Mouse (Mus musculus) thymus, adult 2 months (tissue): ENCODE results near the gene Abca8b. TPM values are rescaled to one million over a fixed set of nuclear protein-coding genes. Genes with fewer than 3 reads are reported as not detected.
"Not testable (repeated sequence)": the region's sequence is repeated elsewhere in the genome, so short reads cannot be mapped to it uniquely, and the experiment has no call there.

ENCODE experiments used
- DNase-seq: peaks from one replicate; pipeline ENCODE4 v3.0.0; 2021
- H3K27ac ChIP-seq: fragments of 200-500 bp; 2 replicates; pipeline ENCODE4 v1.5.1; 2012; ENCODE audit warnings: low read length, control low read depth; ENCODE audit not compliant: control insufficient read depth, insufficient read depth
- H3K27me3 ChIP-seq: fragments of 200-500 bp; 2 replicates; pipeline ENCODE4 v1.6.1; 2012; ENCODE audit warnings: mild to moderate bottlenecking, low read length, moderate library complexity, mixed read lengths; ENCODE audit not compliant: control insufficient read depth, insufficient read depth
- H3K36me3 ChIP-seq: fragments of 200-500 bp; 2 replicates; pipeline ENCODE4 v1.6.1; 2012; ENCODE audit warnings: mild to moderate bottlenecking, low read length, moderate library complexity; ENCODE audit not compliant: control insufficient read depth, insufficient read depth
- H3K4me1 ChIP-seq: fragments of 200-500 bp; replicated peaks from 2 replicates; pipeline ENCODE4 v1.6.1; 2012; ENCODE audit warnings: low read length; ENCODE audit not compliant: control insufficient read depth, insufficient read depth
- H3K4me3 ChIP-seq: fragments of 200-500 bp; 2 replicates; pipeline ENCODE4 v1.5.1; 2012; ENCODE audit warnings: mild to moderate bottlenecking, low read length, control low read depth, moderate library complexity; ENCODE audit not compliant: control insufficient read depth, insufficient read depth
- CTCF ChIP-seq: fragments of 200-500 bp; IDR thresholded peaks from 2 replicates; pipeline ENCODE4 v1.5.1; 2012; ENCODE audit warnings: mild to moderate bottlenecking, control low read depth, low read length, moderate library complexity, borderline replicate concordance; ENCODE audit not compliant: control insufficient read depth, poor library complexity, insufficient read depth; ENCODE audit errors: extremely low read depth
- POLR2A ChIP-seq: fragments of 200-500 bp; IDR thresholded peaks from 2 replicates; pipeline ENCODE4 v1.6.1; 2012; ENCODE audit warnings: mild to moderate bottlenecking, low read length, control low read depth, moderate library complexity; ENCODE audit not compliant: control insufficient read depth, poor library complexity, insufficient read depth; ENCODE audit errors: extremely low read depth
- WGBS: fragments of 180-500 bp; shearing (Covaris S2); methylation state at CpG from one replicate; pipeline ENCODE4 v1.1.7; 2018; 5-methylcytosine and 5-hydroxymethylcytosine counted together
- polyA plus RNA-seq: library from polyadenylated mRNA; depleted of rRNA; stranded (reverse); fragments of >200 nt; gene quantifications from 2 replicates; pipeline ENCODE4 v1.2.3, GENCODE M21; 2012

Gene Abca8b
- polyA plus RNA-seq, 1 experiment, result 0.46 TPM

DNA sequence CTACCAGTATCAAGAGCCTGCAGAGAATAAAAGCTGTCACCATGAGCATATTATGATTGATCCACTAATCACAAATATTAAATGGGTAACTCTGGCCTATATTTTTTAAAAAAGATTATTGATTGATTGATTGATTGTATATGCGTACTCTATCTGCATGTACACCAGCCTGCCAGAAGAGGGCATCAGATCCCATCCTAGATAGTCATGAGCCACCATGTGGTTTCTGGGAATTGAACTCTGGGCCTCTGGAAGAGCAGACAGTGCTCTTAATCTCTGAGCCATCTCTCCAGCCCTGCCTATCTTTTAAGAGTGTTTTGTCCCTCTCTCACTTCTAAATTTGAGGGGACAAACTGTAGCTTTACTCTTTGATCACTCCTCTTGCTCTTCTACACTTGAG, 40.5 kb downstream of the Abca8b start:
- whole genome bisulfite sequencing, result 98% methylated on average over 1 of the region's 1 CpGs

GRCm38 (mm10) chr11:109936915-109937314, 58.7 kb downstream of the Abca8b start:
- TF ChIP-seq POLR2A, result no peak
- no peak for TF ChIP-seq CTCF
- no peak overlapping the region for H3K27ac ChIP-seq
- no peak for DNase-seq
- H3K27me3 ChIP-seq, result no peaks in the 10 kb centered on the region
- 59% methylated on average over 5 of the region's 5 CpGs for WGBS
- no peaks in the 10 kb centered on the region for H3K4me1 ChIP-seq
- no peak overlapping the region for H3K4me3 ChIP-seq
- no peaks in the 10 kb centered on the region for H3K36me3 ChIP-seq

More for the DNA sequence above, 40.5 kb downstream of the Abca8b start:
- Histone ChIP-seq H3K4me1 (no peaks in the 10 kb centered on the region), H3K36me3 (no peaks in the 10 kb centered on the region), H3K27me3 (no peaks in the 10 kb centered on the region), H3K27ac (no peak overlapping the region), H3K4me3 (no peak overlapping the region)
- no peak for TF ChIP-seq POLR2A
- TF ChIP-seq CTCF, result no peak
- DNase-seq, result no peak

DNA sequence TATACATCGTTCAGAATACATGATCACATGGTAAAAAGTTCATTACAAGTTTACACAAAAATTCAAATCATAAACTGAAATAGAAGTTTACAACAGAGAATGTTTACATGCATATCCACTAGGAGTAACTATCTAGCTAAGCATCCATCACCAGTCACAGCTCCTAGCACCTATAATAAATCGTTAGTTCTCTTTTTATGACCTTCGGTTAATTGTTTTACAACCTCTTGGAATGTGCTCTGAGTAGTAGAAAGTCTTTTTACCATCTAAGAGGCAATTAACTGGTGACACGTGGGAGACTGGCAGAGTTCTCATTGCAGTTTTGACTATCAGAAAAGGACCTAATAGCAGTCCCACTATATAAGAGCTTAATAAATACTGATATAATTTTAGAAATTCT, 62.4 kb downstream of the Abca8b start:
- H3K36me3 ChIP-seq, H3K27me3 ChIP-seq, DNase-seq, H3K27ac ChIP-seq, H3K4me3 ChIP-seq, H3K4me1 ChIP-seq: not testable (repeated sequence)
- WGBS, result 73% methylated on average over 4 of the region's 4 CpGs

DNA sequence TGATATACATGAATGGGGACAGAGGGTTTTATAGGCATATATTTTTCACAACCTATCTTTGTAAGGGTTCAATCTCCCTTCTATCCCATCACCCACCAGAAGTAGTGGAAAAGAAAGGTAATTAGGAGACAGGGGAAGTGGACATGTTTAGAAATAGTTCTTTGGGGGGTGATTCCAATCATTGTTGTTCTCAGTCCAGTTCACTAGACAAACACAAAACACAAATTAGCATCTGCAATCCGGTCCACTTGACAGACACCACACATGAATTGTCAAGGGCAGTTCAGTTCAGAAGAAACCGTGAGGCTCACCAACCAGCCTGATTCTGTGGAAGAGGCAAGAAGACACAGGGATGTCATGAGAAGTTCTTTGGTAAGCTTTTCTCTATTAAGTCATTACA, 67.2 kb downstream of the Abca8b start:
- H3K4me1 ChIP-seq, result no peaks in the 10 kb centered on the region
- no peak overlapping the region for H3K27ac ChIP-seq
- H3K36me3 ChIP-seq, result no peaks in the 10 kb centered on the region
- H3K27me3 ChIP-seq, result no peaks in the 10 kb centered on the region
- no peak overlapping the region for H3K4me3 ChIP-seq
- WGBS, result 95% methylated on average over 2 of the region's 2 CpGs
- TF ChIP-seq POLR2A, result no peak
- no peak for TF ChIP-seq CTCF
- DNase-seq, result no peak

DNA sequence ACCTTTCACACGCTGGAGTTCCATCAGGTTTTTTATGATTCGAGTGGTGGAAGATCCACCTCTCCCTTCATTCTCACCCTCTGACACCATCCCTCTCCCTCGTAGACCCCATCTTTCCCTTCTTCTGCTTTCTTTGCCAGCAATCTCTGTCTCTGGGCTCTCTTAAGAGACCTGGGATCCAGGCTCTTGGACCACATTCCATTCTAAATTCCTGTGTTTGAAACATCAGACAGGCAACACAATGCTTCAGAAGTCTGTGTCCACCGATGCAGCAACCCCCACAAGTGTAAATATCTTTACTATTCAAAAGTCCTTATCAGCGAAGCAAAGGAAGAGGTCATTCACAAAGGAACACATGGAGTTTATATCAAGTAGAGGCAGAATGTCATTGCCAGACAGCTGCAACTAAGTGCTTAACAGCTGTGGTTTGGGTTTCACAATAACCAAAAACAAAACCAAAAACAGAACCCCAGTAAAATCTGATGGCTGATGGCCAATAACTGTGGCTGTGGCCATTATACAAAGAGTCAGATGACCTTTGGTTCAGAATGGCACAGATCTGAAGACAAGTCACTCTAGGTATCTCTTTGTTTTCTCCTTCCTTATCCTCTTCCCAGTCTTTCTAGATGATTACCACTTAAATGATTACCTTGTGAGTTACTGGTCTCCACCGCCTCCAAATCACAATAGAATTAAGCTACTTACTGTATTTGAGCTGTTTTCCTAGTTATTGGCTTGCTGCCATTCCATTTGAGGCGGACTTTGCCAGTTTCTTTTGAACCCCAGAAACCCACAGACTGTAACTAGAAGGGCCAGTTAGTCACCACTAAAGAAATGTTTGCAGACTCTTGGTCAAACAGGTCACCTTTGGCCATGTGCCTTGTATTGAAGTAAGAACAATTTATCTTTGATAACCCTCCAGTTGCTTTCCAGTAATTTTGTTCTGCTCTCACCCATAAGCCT, 68.6 kb downstream of the Abca8b start:
- Histone ChIP-seq H3K36me3 (no peaks in the 10 kb centered on the region), H3K27me3 (no peaks in the 10 kb centered on the region), H3K4me1 (no peaks in the 10 kb centered on the region), H3K27ac (no peak overlapping the region), H3K4me3 (no peak overlapping the region)
- TF ChIP-seq POLR2A (no peak), CTCF (no peak)
- no peak for DNase-seq
- WGBS, result 68% methylated on average over 7 of the region's 7 CpGs

- 91% methylated on average over 3 of the region's 3 CpGs for WGBS
- Histone ChIP-seq H3K4me3 (no peak overlapping the region), H3K27ac (no peak overlapping the region), H3K36me3 (no peaks in the 10 kb centered on the region), H3K27me3 (no peaks in the 10 kb centered on the region), H3K4me1 (no peaks in the 10 kb centered on the region)
- no peak for TF ChIP-seq POLR2A
- TF ChIP-seq CTCF, result no peak
- DNase-seq, result no peak
Measured at GRCm38 (mm10) chr11:109922236-109922635, 73.4 kb downstream of the Abca8b start.

DNA sequence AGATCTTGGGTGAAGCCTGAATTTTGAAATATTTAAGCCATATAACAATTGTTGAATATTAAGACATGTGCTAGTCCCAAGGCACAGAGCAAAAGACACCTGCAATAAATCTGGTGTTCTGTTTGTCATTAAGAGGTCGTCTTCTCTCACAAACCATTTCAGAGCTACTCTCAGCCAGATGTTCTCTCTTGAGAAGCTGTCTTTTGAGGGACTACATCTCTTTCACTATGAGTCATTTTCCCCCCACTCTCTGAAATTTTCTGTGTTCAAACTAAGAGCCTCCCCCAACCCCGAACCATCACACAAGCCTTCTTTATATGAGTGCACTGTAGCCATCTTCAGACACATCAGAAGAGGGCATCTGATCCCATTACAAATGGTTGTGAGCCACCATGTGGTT, 76.2 kb downstream of the Abca8b start:
- TF ChIP-seq POLR2A (no peak), CTCF (no peak)
- Histone ChIP-seq H3K27ac (no peak overlapping the region), H3K4me1 (no peaks in the 10 kb centered on the region), H3K27me3 (no peaks in the 10 kb centered on the region), H3K36me3 (no peaks in the 10 kb centered on the region), H3K4me3 (no peak overlapping the region)
- 85% methylated on average over 2 of the region's 2 CpGs for WGBS
- no peak for DNase-seq
